Mouse (Mus musculus) frontal cortex, postnatal 36 days (tissue): Measurements from ENCODE around the gene Spc25.

ENCODE experiments used
- DNase-seq, 2 experiments: peaks; one replicate each; pipeline ENCODE4 v3.0.0; 2022; ENCODE audit warnings: low spot score in 2 of 2

Spc25 gene

DNA sequence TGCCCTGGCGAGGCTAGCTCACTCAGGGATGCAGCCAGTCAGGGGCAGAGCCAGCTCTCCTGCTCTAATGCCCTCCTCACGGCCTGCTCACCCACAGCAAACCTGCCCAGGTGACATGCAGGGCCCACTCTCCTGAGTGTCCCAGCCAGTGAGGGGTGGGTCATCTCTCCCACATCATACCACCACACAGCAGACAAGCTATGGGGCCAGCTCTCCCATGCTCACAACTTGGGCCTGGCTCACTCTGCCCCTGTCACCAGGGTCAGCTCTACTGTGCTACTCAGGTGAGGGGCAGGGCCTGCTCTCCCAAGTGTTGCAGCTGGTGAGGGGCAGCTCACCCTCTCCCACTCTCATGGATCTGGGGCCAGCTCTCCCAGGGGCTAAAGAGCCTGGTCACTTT is 18.0 kb downstream of the Spc25 start:
- no peak for DNase-seq

DNA sequence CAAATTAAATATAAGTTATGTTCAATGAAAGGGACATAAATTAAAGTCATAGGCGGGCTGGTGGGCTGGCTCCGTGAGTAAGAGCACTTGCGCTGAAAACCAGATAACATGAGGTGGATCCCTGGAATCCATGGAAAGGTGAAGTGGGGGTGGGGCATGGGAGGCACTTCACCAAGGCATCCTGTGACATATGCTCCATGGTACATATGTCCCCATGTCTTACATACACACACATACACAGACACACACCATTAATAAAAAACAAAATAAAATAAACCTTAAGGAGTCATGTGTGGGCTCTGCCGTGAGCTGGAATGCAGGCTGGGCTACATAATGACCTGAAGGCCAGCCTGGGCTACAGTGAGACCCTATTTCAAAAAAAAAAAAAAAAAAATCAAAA is 26.3 kb downstream of the Spc25 start:
- no peak for DNase-seq

DNA sequence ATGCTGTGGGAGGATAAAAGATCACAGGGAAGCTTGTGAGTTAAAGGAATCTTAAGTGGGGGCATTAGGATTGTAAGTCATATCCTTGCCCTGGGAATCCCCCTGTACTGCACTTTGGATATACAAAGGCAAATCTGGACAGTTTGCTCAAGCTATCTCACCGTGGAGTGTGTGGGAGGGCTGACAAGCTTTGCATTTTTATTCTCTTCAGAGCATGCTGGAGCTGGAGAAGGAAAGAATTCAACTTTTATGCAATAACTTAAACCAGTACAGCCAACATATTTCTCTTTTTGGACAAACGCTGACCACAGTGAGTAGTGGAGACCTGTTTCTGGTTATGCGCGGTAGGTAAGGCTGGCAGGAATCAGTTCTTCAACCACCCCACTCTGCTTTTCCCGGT is 30.7 kb downstream of the Spc25 start:
- DNase-seq, result peak; percentile 13 to 45

DNA sequence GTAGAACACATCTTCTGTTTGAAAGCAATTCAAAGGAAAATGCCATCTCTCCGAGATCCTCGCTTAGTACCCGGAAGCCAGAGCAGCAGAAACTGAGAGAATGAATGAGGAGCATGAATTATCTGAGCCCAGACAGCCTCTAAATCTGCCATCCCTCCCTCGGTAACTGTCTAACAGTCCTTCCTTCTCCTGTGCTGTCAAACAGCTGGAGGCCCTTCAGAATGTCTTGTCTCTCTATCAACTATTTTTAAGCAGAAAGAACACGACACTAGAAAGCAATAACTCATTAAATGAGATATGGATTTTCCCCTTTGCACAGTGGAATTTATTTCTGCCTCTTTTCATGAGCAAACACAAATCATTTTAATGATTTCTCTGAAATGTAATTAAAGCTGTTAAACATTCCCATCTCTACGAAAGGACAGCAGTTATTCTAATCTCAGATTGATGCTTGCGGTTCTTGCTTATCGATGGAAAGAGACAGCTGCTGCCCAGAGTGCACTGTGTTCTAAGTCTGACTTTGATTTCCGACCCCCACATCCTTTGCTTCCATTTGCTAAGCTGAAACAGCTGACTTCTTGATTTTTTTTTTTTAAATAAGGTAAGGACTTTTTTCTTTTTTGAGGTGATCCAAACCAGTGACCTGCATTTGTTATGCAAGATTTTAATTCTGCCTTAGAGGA is 35.5 kb downstream of the Spc25 start:
- no peak for DNase-seq

DNA sequence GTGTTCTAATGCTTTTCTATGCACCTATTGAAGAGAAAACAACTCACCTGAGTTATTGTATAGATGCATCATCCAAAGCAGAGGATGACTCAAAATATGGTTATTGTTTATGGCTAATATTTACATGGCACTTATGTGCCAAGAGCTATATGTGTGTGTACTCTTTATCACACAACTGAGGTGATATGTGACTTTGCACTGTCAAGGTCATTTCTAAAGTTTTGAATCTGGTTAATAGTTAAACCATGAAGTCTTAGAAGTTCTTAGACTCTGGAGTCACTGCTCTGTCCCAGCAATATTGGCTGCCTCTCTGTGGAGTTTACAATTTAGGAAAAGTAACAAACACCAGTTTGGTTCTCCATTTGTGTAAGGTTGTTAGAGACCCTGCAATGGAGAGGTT is 47.1 kb downstream of the Spc25 start:
- DNase-seq, result no peak

DNA sequence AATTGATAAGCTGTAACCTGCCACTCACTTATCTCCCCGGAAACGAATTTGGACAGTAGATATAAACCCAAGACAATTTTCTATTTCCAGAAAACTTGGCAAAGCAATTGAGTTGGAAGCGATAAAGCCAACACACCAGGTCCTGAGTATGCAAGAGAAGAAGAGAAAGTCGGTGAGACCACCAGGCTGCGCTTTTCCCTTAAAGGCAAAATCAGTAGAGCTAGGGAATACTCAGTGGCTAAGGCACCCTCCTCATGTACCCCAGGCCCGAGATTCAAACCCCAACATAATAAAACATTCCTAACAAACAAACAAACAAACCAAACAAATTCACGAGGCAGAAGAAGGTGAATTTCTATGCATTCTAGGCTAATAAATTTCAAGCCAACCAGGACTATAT is 49.7 kb downstream of the Spc25 start:
- no peak for DNase-seq

DNA sequence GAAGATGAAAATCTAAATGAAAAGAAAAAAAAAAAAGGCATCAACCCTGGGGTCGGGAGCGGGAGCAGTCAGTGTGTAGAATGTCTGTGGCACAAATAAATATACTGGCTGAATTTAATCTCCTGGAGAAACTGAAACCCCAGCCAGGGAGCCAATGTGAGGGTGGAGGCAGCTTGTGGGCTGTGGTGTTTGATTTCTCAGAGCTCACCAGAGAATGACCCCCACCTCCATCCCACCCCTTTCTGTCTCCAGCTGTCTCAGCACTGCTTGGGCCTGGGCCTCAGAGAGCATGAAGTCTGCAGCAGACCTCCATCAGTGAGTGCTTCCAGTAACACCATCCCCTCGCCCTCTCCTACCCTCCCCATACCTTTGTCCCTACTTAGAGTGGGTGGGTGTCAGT is 50.1 kb downstream of the Spc25 start:
- no peak for DNase-seq

DNA sequence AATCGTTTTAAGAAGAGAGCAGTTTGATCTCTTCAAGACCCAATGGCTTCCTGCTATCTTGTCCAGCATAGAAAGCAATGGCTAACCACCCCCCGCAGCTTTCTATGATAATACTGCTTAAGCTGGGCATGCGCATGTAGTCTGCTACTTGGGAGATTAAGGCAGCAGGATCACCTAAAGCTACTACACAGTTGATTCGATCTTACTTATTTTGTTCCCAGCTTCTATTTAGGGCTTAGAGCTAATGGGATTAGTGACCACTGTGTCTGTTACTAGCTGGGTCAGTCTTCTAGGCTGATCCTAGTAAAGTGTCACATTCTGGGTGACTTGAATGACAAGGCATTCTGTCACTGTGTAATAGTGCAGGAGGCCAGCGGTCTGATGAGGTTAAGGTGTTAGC is 55.2 kb downstream of the Spc25 start:
- no peak for DNase-seq

DNA sequence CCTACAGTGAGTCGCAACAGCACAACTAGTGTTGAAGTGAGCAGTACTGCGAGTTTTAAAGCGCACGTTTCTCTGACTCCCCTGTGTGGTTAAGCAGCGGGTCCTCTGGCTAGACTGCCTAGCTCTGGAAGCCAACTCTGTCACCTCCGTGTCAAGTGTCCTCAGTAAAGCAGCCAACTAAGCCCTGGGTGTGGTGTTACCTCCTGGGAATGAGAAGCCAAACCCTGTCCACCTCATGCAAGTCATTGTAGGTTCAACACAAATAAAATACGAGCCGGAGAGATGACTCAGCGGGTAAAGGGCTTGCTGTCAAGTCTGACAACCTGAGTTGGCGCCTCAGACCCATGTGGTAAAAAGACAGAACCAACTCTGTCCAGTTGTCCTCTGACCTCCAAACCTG is 56.8 kb downstream of the Spc25 start:
- no peak for DNase-seq

DNA sequence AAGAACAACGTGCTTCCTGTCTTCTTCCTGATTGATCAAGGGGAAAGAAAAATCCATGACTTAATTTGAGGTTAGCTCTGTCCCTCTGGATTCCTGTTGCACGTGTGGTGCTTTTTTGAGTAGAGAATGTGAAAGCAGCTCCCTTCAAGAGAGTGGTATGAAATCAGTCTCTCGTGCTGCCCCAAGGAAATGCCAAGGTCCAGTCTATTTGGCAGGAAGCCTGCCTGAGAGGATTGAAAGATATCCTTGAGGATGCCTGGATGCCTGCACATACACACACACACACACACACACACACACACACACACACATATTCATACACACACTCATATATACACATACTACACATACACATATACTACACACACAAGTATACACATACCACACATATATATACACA is 57.3 kb downstream of the Spc25 start:
- DNase-seq, result no peak
